In genomic region chr11:70010548-70010947, GRCm38 (mm10) we compare ENCODE assay signal across 21 mouse cellular contexts.
"Had no signal": no experiment of that assay in that cellular context is flagged by ENCODE, and none has a peak within 500 bp of the region (broad histone marks: within the 10 kb centered on the region; RNA-seq: fewer than 3 reads in every experiment).

No protein-coding gene starts in this region.

- H3K27me3 ChIP-seq: kidney, embryonic 15.5 days; limb, embryonic 12.5 days; limb, embryonic 15.5 days; liver, embryonic 12.5 days had no signal

- DNase-seq: kidney, adult 2 months; kidney, postnatal 14 days; kidney, postnatal 4 days; left cerebral cortex, postnatal 4 days; lung, adult 2 months; lung, postnatal 14 days; lung, postnatal 4 days; midbrain, embryonic 14.5 days; right cerebral cortex, adult 18-20 months; right cerebral cortex, postnatal 14 days; right cerebral cortex, postnatal 4 days; thymus, adult 2 months; thymus, postnatal 14 days; thymus, postnatal 4 days had no signal

- ATAC-seq: intestine, postnatal 0 days; liver, embryonic 12.5 days had no signal

- H3K27ac ChIP-seq: kidney, embryonic 15.5 days; limb, embryonic 12.5 days; limb, embryonic 15.5 days; liver, embryonic 12.5 days; stomach, postnatal 0 days had no signal

- H3K9ac ChIP-seq: kidney, embryonic 15.5 days; limb, embryonic 12.5 days; limb, embryonic 15.5 days; liver, embryonic 12.5 days had no signal

- H3K4me3 ChIP-seq: kidney, embryonic 15.5 days; limb, embryonic 12.5 days; limb, embryonic 15.5 days; liver, embryonic 12.5 days had no signal

- H3K4me2 ChIP-seq: kidney, embryonic 15.5 days; limb, embryonic 12.5 days; limb, embryonic 15.5 days; liver, embryonic 12.5 days; midbrain, embryonic 11.5 days had no signal

- H3K9me3 ChIP-seq: kidney, embryonic 15.5 days; limb, embryonic 12.5 days; limb, embryonic 15.5 days; liver, embryonic 12.5 days had no signal
